Mouse (Mus musculus) liver, adult 10 weeks (tissue): ENCODE results near the gene Olfr948. TPM values are rescaled to one million over a fixed set of nuclear protein-coding genes. Genes with fewer than 3 reads are reported as not detected.

Experiments
- polyA plus RNA-seq: library from polyadenylated mRNA; stranded (reverse); fragments of 350-450 nt; fragmentation: Illumina TruSeq; extraction: RNeasy Lipid Tissue Mini Kit (QIAGEN cat#74804); gene quantifications from one replicate; pipeline ENCODE4 v1.2.3, GENCODE M21; 2014; ENCODE audit warnings: low read depth, low replicate concordance

Olfr948 gene
- polyA plus RNA-seq = not detected

GRCm38 (mm10) chr9:39325945-39326344 lies at the start of gene Olfr948:
Gene Olfr948, minus strand, starts transcription at chr9:39326045.

GRCm38 (mm10) chr9:39276718-39277117 lies 49.1 kb downstream of the Olfr948 start, which contains the start of gene Olfr945:
Gene Olfr945, minus strand, starts transcription at chr9:39276818.

Other genes starting within 250 kb of the Olfr948 start
- not detected for gene Olfr938, start 247.2 kb downstream of the Olfr948 start, polyA plus RNA-seq
- not detected for gene Olfr27, start 197.9 kb downstream of the Olfr948 start, polyA plus RNA-seq
- gene Olfr943, start 159.7 kb downstream of the Olfr948 start, polyA plus RNA-seq = not detected
- gene Olfr944, start 124.1 kb downstream of the Olfr948 start, polyA plus RNA-seq = not detected
- not detected for gene Olfr1537, start 76.1 kb downstream of the Olfr948 start, polyA plus RNA-seq
- gene Olfr945, start 49.2 kb downstream of the Olfr948 start, polyA plus RNA-seq = not detected
- gene Olfr951, start 61.4 kb upstream of the Olfr948 start, polyA plus RNA-seq = not detected
- gene Olfr952, start 101.1 kb upstream of the Olfr948 start, polyA plus RNA-seq = not detected
- gene Olfr954, start 130.7 kb upstream of the Olfr948 start, polyA plus RNA-seq = not detected
- gene Olfr955, start 145.9 kb upstream of the Olfr948 start, polyA plus RNA-seq = not detected
- not detected for gene Olfr44, start 167.9 kb upstream of the Olfr948 start, polyA plus RNA-seq
- not detected for gene Olfr957, start 189.8 kb upstream of the Olfr948 start, polyA plus RNA-seq
- not detected for gene Olfr958, start 228.0 kb upstream of the Olfr948 start, polyA plus RNA-seq
- gene Olfr959, start 249.5 kb upstream of the Olfr948 start, polyA plus RNA-seq = not detected